Mouse (Mus musculus) cerebellum, adult 18-20 months (tissue): ENCODE results near the gene Tyro3.

Experiments used
- DNase-seq, 2 experiments: peaks; one replicate each; pipeline ENCODE4 v3.0.0; 2021

Gene Tyro3

GRCm38 (mm10) chr2:119804776-119805175, 7.2 kb downstream of the Tyro3 start:
- peak; percentile 55 to 63 for DNase-seq

GRCm38 (mm10) chr2:119805536-119805935, 8.0 kb downstream of the Tyro3 start:
- peak; percentile 46 to 49 for DNase-seq

- DNase-seq: no peak
Observed at GRCm38 (mm10) chr2:119808438-119808837, 10.9 kb downstream of the Tyro3 start.

GRCm38 (mm10) chr2:119808881-119809280, 11.3 kb downstream of the Tyro3 start:
- no peak for DNase-seq

GRCm38 (mm10) chr2:119810890-119811289, 13.4 kb downstream of the Tyro3 start:
- DNase-seq: no peak

- peak; percentile 60 to 72 for DNase-seq
Observed at GRCm38 (mm10) chr2:119811490-119812146, 14.1 kb downstream of the Tyro3 start.

- peak in 1 of 2 experiments; percentile 51 for DNase-seq
Observed at GRCm38 (mm10) chr2:119814376-119814933, 16.9 kb downstream of the Tyro3 start.

- peak in 1 of 2 experiments; percentile 33 for DNase-seq
Observed at GRCm38 (mm10) chr2:119816611-119817010, 19.1 kb downstream of the Tyro3 start.

GRCm38 (mm10) chr2:119817047-119817446, 19.5 kb downstream of the Tyro3 start:
- DNase-seq: peak; percentile 79 to 84

- DNase-seq: no peak
Observed at GRCm38 (mm10) chr2:119818668-119819272, 21.2 kb downstream of the Tyro3 start.

GRCm38 (mm10) chr2:119821136-119821535, 23.6 kb downstream of the Tyro3 start:
- DNase-seq: peak in 1 of 2 experiments; percentile 49

GRCm38 (mm10) chr2:119830579-119830978, 33.0 kb downstream of the Tyro3 start:
- no peak for DNase-seq

- no peak for DNase-seq
Observed at GRCm38 (mm10) chr2:119834231-119834630, 36.7 kb downstream of the Tyro3 start.

GRCm38 (mm10) chr2:119837616-119838015, 40.1 kb downstream of the Tyro3 start:
- no peak for DNase-seq

GRCm38 (mm10) chr2:119838363-119839156, 41.0 kb downstream of the Tyro3 start:
- peak; percentile 38 to 46 for DNase-seq

- no peak for DNase-seq
Observed at GRCm38 (mm10) chr2:119840008-119840407, 42.5 kb downstream of the Tyro3 start.

GRCm38 (mm10) chr2:119842000-119842399, 44.5 kb downstream of the Tyro3 start:
- no peak for DNase-seq

GRCm38 (mm10) chr2:119843526-119843925, 46.0 kb downstream of the Tyro3 start:
- no peak for DNase-seq

- DNase-seq: no peak
Observed at GRCm38 (mm10) chr2:119845882-119846546, 48.5 kb downstream of the Tyro3 start.

GRCm38 (mm10) chr2:119846929-119847328, 49.4 kb downstream of the Tyro3 start:
- DNase-seq: peak; percentile 93 to 95

- no peak for DNase-seq
Observed at GRCm38 (mm10) chr2:119853811-119854210, 56.3 kb downstream of the Tyro3 start.

GRCm38 (mm10) chr2:119855310-119855850, 57.8 kb downstream of the Tyro3 start:
- no peak for DNase-seq
